Mouse (Mus musculus) embryonic facial prominence, embryonic 13.5 days (tissue): Measurements from ENCODE around the gene Sspn. TPM values are rescaled to one million over a fixed set of nuclear protein-coding genes. Genes with fewer than 3 reads are reported as not detected.
A peak's percentile ranks its signal among the peaks of the same experiment; 100 is the strongest.

ENCODE experiments used
- ATAC-seq: fragments of 200-750 bp; cut with Nextera tagmentation; 2 replicates; pipeline ENCODE4 v1.8.0; 2017; ENCODE audit warnings: low read depth; ENCODE audit not compliant: insufficient number of reproducible peaks, insufficient read depth, low FRiP score, low TSS enrichment
- H3K27ac ChIP-seq: fragments of 300-500 bp; sonication (generic); 2 replicates; pipeline ENCODE4 v1.5.1; 2015; ENCODE audit warnings: moderate library complexity, mild to moderate bottlenecking, inconsistent platforms
- H3K27me3 ChIP-seq: fragments of 300-500 bp; sonication (generic); 2 replicates; pipeline ENCODE4 v1.6.1; 2015; ENCODE audit warnings: mild to moderate bottlenecking, inconsistent platforms
- H3K36me3 ChIP-seq: fragments of 300-500 bp; sonication (generic); 2 replicates; pipeline ENCODE4 v1.6.1; 2015; ENCODE audit warnings: mild to moderate bottlenecking, inconsistent platforms
- H3K4me1 ChIP-seq: fragments of 300-500 bp; sonication (generic); 2 replicates; pipeline ENCODE4 v1.6.1; 2015; ENCODE audit warnings: inconsistent platforms
- H3K4me2 ChIP-seq: fragments of 300-500 bp; sonication (generic); 2 replicates; pipeline ENCODE4 v1.6.1; 2015; ENCODE audit warnings: moderate library complexity, mild to moderate bottlenecking, inconsistent platforms
- H3K4me3 ChIP-seq: fragments of 300-500 bp; sonication (generic); 2 replicates; pipeline ENCODE4 v1.5.1; 2015; ENCODE audit warnings: mild to moderate bottlenecking, inconsistent platforms
- H3K9ac ChIP-seq: fragments of 300-500 bp; sonication (generic); 2 replicates; pipeline ENCODE4 v1.6.1; 2015; ENCODE audit warnings: mild to moderate bottlenecking, inconsistent platforms
- H3K9me3 ChIP-seq: fragments of 300-500 bp; sonication (generic); 2 replicates; pipeline ENCODE4 v1.6.1; 2016; ENCODE audit warnings: inconsistent platforms
- WGBS: fragments of 180-500 bp; shearing (Covaris S2); methylation state at CpG from one replicate; pipeline ENCODE4 v1.1.7; 2015; ENCODE audit warnings: mixed read lengths; 5-methylcytosine and 5-hydroxymethylcytosine counted together
- polyA plus RNA-seq: library from polyadenylated mRNA; unstranded; fragments of >200 nt; fragmentation: Nextera tagmentation; extraction: Ambion mirVana; gene quantifications from 2 replicates; pipeline ENCODE4 v1.2.1, GENCODE M21; 2015

Gene Sspn
- 12.5 and 15.6 TPM in 2 replicates for polyA plus RNA-seq

GRCm38 (mm10) chr6:145931341-145931740 is at the start of gene Sspn:
Sspn (plus strand) TSS chr6:145931641.
- Histone ChIP-seq H3K27me3 (no peaks in the 10 kb centered on the region), H3K4me2 (no peak within 1 kb of the TSS), H3K36me3 (no peaks in the 10 kb centered on the region), H3K4me3 (no peak within 1 kb of the TSS), H3K9ac (no peak within 1 kb of the TSS), H3K27ac (no peak within 1 kb of the TSS), H3K9me3 (no peaks in the 10 kb centered on the region), H3K4me1 (peaks cover 23% of the 10 kb centered on the region)
- WGBS = 69% methylated on average over 3 of the region's 3 CpGs
- ATAC-seq = no peak

- Histone ChIP-seq H3K36me3 (no peaks in the 10 kb centered on the region), H3K9ac (no peak overlapping the region), H3K4me3 (no peak overlapping the region), H3K27ac (no peak overlapping the region), H3K9me3 (no peaks in the 10 kb centered on the region), H3K27me3 (no peaks in the 10 kb centered on the region), H3K4me2 (no peak overlapping the region), H3K4me1 (no peaks in the 10 kb centered on the region)
- 81% methylated on average over 1 of the region's 1 CpGs for WGBS
- no peak for ATAC-seq
Measured at GRCm38 (mm10) chr6:145883010-145883409, 48.4 kb upstream of the Sspn start.

GRCm38 (mm10) chr6:145883668-145884067 is 47.8 kb upstream of the Sspn start:
- no peak overlapping the region for H3K9ac ChIP-seq
- ATAC-seq = no peak
- no peaks in the 10 kb centered on the region for H3K4me1 ChIP-seq
- no peak overlapping the region for H3K4me2 ChIP-seq
- no peaks in the 10 kb centered on the region for H3K9me3 ChIP-seq
- H3K27me3 ChIP-seq = no peaks in the 10 kb centered on the region
- WGBS = 83% methylated on average over 4 of the region's 4 CpGs
- no peaks in the 10 kb centered on the region for H3K36me3 ChIP-seq
- no peak overlapping the region for H3K27ac ChIP-seq
- H3K4me3 ChIP-seq = no peak overlapping the region

- Histone ChIP-seq H3K4me1 (no peaks in the 10 kb centered on the region), H3K4me3 (no peak overlapping the region), H3K36me3 (no peaks in the 10 kb centered on the region), H3K27me3 (no peaks in the 10 kb centered on the region), H3K4me2 (no peak overlapping the region), H3K9ac (no peak overlapping the region), H3K9me3 (no peaks in the 10 kb centered on the region), H3K27ac (no peak overlapping the region)
- ATAC-seq = no peak
- 86% methylated on average over 4 of the region's 4 CpGs for WGBS
Measured at GRCm38 (mm10) chr6:145885069-145885468, 46.4 kb upstream of the Sspn start.

GRCm38 (mm10) chr6:145886277-145886676 is 45.2 kb upstream of the Sspn start:
- Histone ChIP-seq H3K4me1 (no peaks in the 10 kb centered on the region), H3K9me3 (no peaks in the 10 kb centered on the region), H3K27me3 (no peaks in the 10 kb centered on the region), H3K4me2 (no peak overlapping the region), H3K36me3 (no peaks in the 10 kb centered on the region), H3K9ac (no peak overlapping the region), H3K27ac (no peak overlapping the region), H3K4me3 (no peak overlapping the region)
- 66% methylated on average over 8 of the region's 8 CpGs for WGBS
- ATAC-seq = no peak

- ATAC-seq = no peak
- Histone ChIP-seq H3K27me3 (no peaks in the 10 kb centered on the region), H3K36me3 (no peaks in the 10 kb centered on the region), H3K9me3 (no peaks in the 10 kb centered on the region), H3K4me1 (0 out of 2 replicates have a peak, but pooled peaks cover 3% of the 10 kb centered on the region), H3K4me3 (no peak overlapping the region), H3K9ac (no peak overlapping the region), H3K4me2 (no peak overlapping the region), H3K27ac (no peak overlapping the region)
- WGBS = 87% methylated on average over 6 of the region's 6 CpGs
Measured at GRCm38 (mm10) chr6:145887719-145888118, 43.7 kb upstream of the Sspn start.

GRCm38 (mm10) chr6:145891951-145892350 is 39.5 kb upstream of the Sspn start:
- H3K4me1 ChIP-seq = peaks cover 9% of the 10 kb centered on the region; the same call in 1 of the 2 replicates
- no peak overlapping the region for H3K4me3 ChIP-seq
- no peaks in the 10 kb centered on the region for H3K36me3 ChIP-seq
- no peaks in the 10 kb centered on the region for H3K9me3 ChIP-seq
- 72% methylated on average over 11 of the region's 11 CpGs for WGBS
- no peak overlapping the region for H3K9ac ChIP-seq
- ATAC-seq = no peak
- H3K27ac ChIP-seq = no peak overlapping the region
- H3K27me3 ChIP-seq = no peaks in the 10 kb centered on the region
- H3K4me2 ChIP-seq = no peak overlapping the region

- peaks cover 9% of the 10 kb centered on the region; the same call in 1 of the 2 replicates for H3K4me1 ChIP-seq
- H3K36me3 ChIP-seq = no peaks in the 10 kb centered on the region
- H3K27me3 ChIP-seq = no peaks in the 10 kb centered on the region
- ATAC-seq = no peak
- no peak overlapping the region for H3K9ac ChIP-seq
- H3K27ac ChIP-seq = no peak overlapping the region
- H3K4me2 ChIP-seq = no peak overlapping the region
- no peaks in the 10 kb centered on the region for H3K9me3 ChIP-seq
- no peak overlapping the region for H3K4me3 ChIP-seq
- 95% methylated on average over 20 of the region's 20 CpGs for WGBS
Measured at GRCm38 (mm10) chr6:145892381-145893265, 38.8 kb upstream of the Sspn start.

- Histone ChIP-seq H3K36me3 (no peaks in the 10 kb centered on the region), H3K9ac (no peak overlapping the region), H3K4me3 (no peak overlapping the region), H3K27ac (no peak overlapping the region), H3K27me3 (no peaks in the 10 kb centered on the region), H3K4me1 (peaks cover 9% of the 10 kb centered on the region; the same call in 1 of the 2 replicates), H3K4me2 (no peak overlapping the region), H3K9me3 (no peaks in the 10 kb centered on the region)
- WGBS = 77% methylated on average over 13 of the region's 13 CpGs
- ATAC-seq = no peak
Measured at GRCm38 (mm10) chr6:145893366-145894021, 37.9 kb upstream of the Sspn start.

GRCm38 (mm10) chr6:145894669-145895342 is 36.6 kb upstream of the Sspn start:
- Histone ChIP-seq H3K36me3 (no peaks in the 10 kb centered on the region), H3K9me3 (no peaks in the 10 kb centered on the region), H3K4me3 (no peak overlapping the region), H3K4me1 (peaks cover 9% of the 10 kb centered on the region; the same call in 1 of the 2 replicates), H3K4me2 (no peak overlapping the region), H3K9ac (no peak overlapping the region), H3K27me3 (no peaks in the 10 kb centered on the region), H3K27ac (no peak overlapping the region; the same call in 1 of the 2 replicates)
- ATAC-seq = 0 out of 2 replicates have a peak, but pooled peaks have one; percentile 48
- WGBS = 67% methylated on average over 8 of the region's 8 CpGs

GRCm38 (mm10) chr6:145904169-145904568 is 27.3 kb upstream of the Sspn start:
- no peak overlapping the region for H3K4me3 ChIP-seq
- no peaks in the 10 kb centered on the region for H3K9me3 ChIP-seq
- WGBS = 93% methylated on average over 5 of the region's 5 CpGs
- H3K36me3 ChIP-seq = no peaks in the 10 kb centered on the region
- no peak overlapping the region for H3K4me2 ChIP-seq
- no peak for ATAC-seq
- no peak overlapping the region for H3K9ac ChIP-seq
- no peaks in the 10 kb centered on the region for H3K27me3 ChIP-seq
- H3K27ac ChIP-seq = no peak overlapping the region
- no peaks in the 10 kb centered on the region for H3K4me1 ChIP-seq
